Mouse (Mus musculus): ENCODE measurements at regions not wholly inside any gene's neighbourhood (a gene's known extent, or its start where the extent isn't known, plus 50 kb on each side); places are given as distances from the start of the nearest gene placed in this dataset.

- Histone ChIP-seq H3K27me3 (no peaks in the 10 kb centered on the region), H3K4me2 (no peak overlapping the region), H3K36me3 (no peaks in the 10 kb centered on the region), H3K4me3 (replicated peaks) (no peak overlapping the region), H3K27ac (no peak overlapping the region), H3K4me1 (replicated peaks) (no peaks in the 10 kb centered on the region), H3K9ac (no peak overlapping the region), H3K9me3 (replicated peaks) (no peaks in the 10 kb centered on the region)
- no peak for ATAC-seq (ENCODE audit: low read depth)
- DNase-seq: no peak
- 45% methylated on average over 4 of the region's 4 CpGs for WGBS (ENCODE audit: insufficient replicate concordance)
Measured at GRCm38 (mm10) chr1:61277170-61277710, 299.5 kb downstream of the Icos start.

DNA sequence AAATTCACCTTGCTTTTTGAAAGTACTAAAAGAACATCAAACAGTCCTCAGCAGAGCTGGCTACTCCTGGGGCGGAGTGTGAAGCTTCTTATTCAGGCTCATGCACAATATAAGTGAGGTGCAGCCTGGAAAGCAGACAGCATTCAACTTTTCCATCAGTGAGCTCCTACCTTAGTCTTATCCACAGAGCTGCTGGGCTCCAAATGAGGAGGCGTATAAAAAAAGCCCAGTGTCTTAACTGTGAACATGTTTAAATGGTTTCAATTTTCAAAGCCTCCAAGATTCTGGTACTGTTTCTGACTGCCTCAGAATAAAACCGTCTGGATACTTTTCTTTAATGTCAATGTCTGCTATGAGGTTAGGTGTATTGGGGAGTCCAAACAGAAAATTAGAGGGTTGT is 310.5 kb downstream of the Icos start:
- no peaks in the 10 kb centered on the region for H3K4me1 ChIP-seq (replicated peaks)
- ATAC-seq (ENCODE audit: low read depth): no peak
- no peak overlapping the region for H3K4me2 ChIP-seq
- no peak overlapping the region for H3K4me3 ChIP-seq (replicated peaks)
- H3K27me3 ChIP-seq: no peaks in the 10 kb centered on the region
- H3K9ac ChIP-seq: no peak overlapping the region
- no peak for DNase-seq
- H3K27ac ChIP-seq: no peak overlapping the region
- no peaks in the 10 kb centered on the region for H3K36me3 ChIP-seq
- no peaks in the 10 kb centered on the region for H3K9me3 ChIP-seq (replicated peaks)
- WGBS (ENCODE audit: insufficient replicate concordance): 72% methylated on average over 3 of the region's 3 CpGs

GRCm38 (mm10) chr1:61288946-61289345 is 311.2 kb downstream of the Icos start:
- no peak overlapping the region for H3K4me2 ChIP-seq
- no peaks in the 10 kb centered on the region for H3K4me1 ChIP-seq (replicated peaks)
- no peaks in the 10 kb centered on the region for H3K36me3 ChIP-seq
- no peak overlapping the region for H3K4me3 ChIP-seq (replicated peaks)
- no peak for ATAC-seq (ENCODE audit: low read depth)
- H3K9me3 ChIP-seq (replicated peaks): no peaks in the 10 kb centered on the region
- H3K9ac ChIP-seq: no peak overlapping the region
- H3K27me3 ChIP-seq: no peaks in the 10 kb centered on the region
- no peak for DNase-seq
- H3K27ac ChIP-seq: no peak overlapping the region
- WGBS (ENCODE audit: insufficient replicate concordance): 74% methylated on average over 6 of the region's 6 CpGs

GRCm38 (mm10) chr1:61289552-61289951 is 311.8 kb downstream of the Icos start:
- WGBS (ENCODE audit: insufficient replicate concordance): 58% methylated on average over 4 of the region's 4 CpGs
- H3K27ac ChIP-seq: no peak overlapping the region
- DNase-seq (no peak), ATAC-seq (ENCODE audit: low read depth) (no peak)
- no peaks in the 10 kb centered on the region for H3K4me1 ChIP-seq (replicated peaks)
- H3K4me3 ChIP-seq (replicated peaks): no peak overlapping the region
- no peak overlapping the region for H3K4me2 ChIP-seq
- no peak overlapping the region for H3K9ac ChIP-seq
- no peaks in the 10 kb centered on the region for H3K9me3 ChIP-seq (replicated peaks)
- no peaks in the 10 kb centered on the region for H3K27me3 ChIP-seq
- no peaks in the 10 kb centered on the region for H3K36me3 ChIP-seq

- no peaks in the 10 kb centered on the region for H3K27me3 ChIP-seq
- H3K36me3 ChIP-seq: no peaks in the 10 kb centered on the region
- H3K4me3 ChIP-seq (replicated peaks): no peak overlapping the region
- H3K9me3 ChIP-seq (replicated peaks): no peaks in the 10 kb centered on the region
- no peaks in the 10 kb centered on the region for H3K4me1 ChIP-seq (replicated peaks)
- H3K27ac ChIP-seq: no peak overlapping the region
- ATAC-seq (ENCODE audit: low read depth) (no peak), DNase-seq (no peak)
- H3K4me2 ChIP-seq: no peak overlapping the region
- no peak overlapping the region for H3K9ac ChIP-seq
- 34% methylated on average over 5 of the region's 5 CpGs for WGBS (ENCODE audit: insufficient replicate concordance)
Measured at GRCm38 (mm10) chr1:61293106-61293505, 315.4 kb downstream of the Icos start.

GRCm38 (mm10) chr1:61295219-61295618 is 317.5 kb downstream of the Icos start:
- Histone ChIP-seq H3K4me3 (replicated peaks) (no peak overlapping the region), H3K4me2 (no peak overlapping the region), H3K36me3 (no peaks in the 10 kb centered on the region), H3K27ac (no peak overlapping the region), H3K9ac (no peak overlapping the region), H3K27me3 (no peaks in the 10 kb centered on the region), H3K9me3 (replicated peaks) (no peaks in the 10 kb centered on the region), H3K4me1 (replicated peaks) (no peaks in the 10 kb centered on the region)
- no peak for ATAC-seq (ENCODE audit: low read depth)
- WGBS (ENCODE audit: insufficient replicate concordance): 65% methylated on average over 3 of the region's 3 CpGs
- no peak for DNase-seq

GRCm38 (mm10) chr1:61296831-61297230 is 319.1 kb downstream of the Icos start:
- Histone ChIP-seq H3K27me3 (no peaks in the 10 kb centered on the region), H3K9me3 (replicated peaks) (no peaks in the 10 kb centered on the region), H3K4me1 (replicated peaks) (no peaks in the 10 kb centered on the region), H3K36me3 (no peaks in the 10 kb centered on the region), H3K4me2 (no peak overlapping the region), H3K27ac (no peak overlapping the region), H3K4me3 (replicated peaks) (no peak overlapping the region), H3K9ac (no peak overlapping the region)
- ATAC-seq (ENCODE audit: low read depth) (no peak), DNase-seq (no peak)
- WGBS (ENCODE audit: insufficient replicate concordance): 52% methylated on average over 4 of the region's 4 CpGs

DNA sequence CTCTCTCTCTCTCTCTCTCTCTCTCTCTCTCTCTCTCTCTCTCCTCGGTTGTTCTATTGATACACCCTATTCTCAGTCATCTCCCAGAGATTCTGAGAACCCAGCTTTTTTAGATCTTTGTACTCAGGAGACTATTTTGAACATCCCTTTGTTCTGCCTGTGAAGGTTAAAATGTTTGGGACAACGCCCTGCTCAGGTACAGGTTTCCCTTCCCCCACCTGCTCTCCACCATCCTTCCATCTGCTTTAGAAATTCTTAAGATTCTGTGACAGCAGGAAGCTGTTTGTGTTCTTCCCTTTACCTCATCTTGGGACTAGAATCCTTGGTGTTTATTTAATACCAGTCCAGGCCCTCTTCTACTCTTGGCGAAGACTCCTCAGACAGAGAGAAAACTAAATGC is 319.6 kb downstream of the Icos start:
- ATAC-seq (ENCODE audit: low read depth) (no peak), DNase-seq (no peak)
- no peaks in the 10 kb centered on the region for H3K36me3 ChIP-seq
- no peak overlapping the region for H3K4me3 ChIP-seq (replicated peaks)
- WGBS (ENCODE audit: insufficient replicate concordance): 68% methylated on average over 3 of the region's 3 CpGs
- H3K9ac ChIP-seq: no peak overlapping the region
- no peaks in the 10 kb centered on the region for H3K4me1 ChIP-seq (replicated peaks)
- H3K9me3 ChIP-seq (replicated peaks): no peaks in the 10 kb centered on the region
- H3K27ac ChIP-seq: no peak overlapping the region
- H3K4me2 ChIP-seq: no peak overlapping the region
- no peaks in the 10 kb centered on the region for H3K27me3 ChIP-seq

GRCm38 (mm10) chr1:61298064-61298463 is 320.3 kb downstream of the Icos start:
- no peak overlapping the region for H3K27ac ChIP-seq
- H3K27me3 ChIP-seq: no peaks in the 10 kb centered on the region
- H3K4me3 ChIP-seq (replicated peaks): no peak overlapping the region
- DNase-seq (no peak), ATAC-seq (ENCODE audit: low read depth) (no peak)
- no peaks in the 10 kb centered on the region for H3K36me3 ChIP-seq
- H3K4me1 ChIP-seq (replicated peaks): no peaks in the 10 kb centered on the region
- H3K9ac ChIP-seq: no peak overlapping the region
- WGBS (ENCODE audit: insufficient replicate concordance): 30% methylated on average over 3 of the region's 3 CpGs
- no peaks in the 10 kb centered on the region for H3K9me3 ChIP-seq (replicated peaks)
- no peak overlapping the region for H3K4me2 ChIP-seq

GRCm38 (mm10) chr1:61298779-61299178 is 321.1 kb downstream of the Icos start:
- no peaks in the 10 kb centered on the region for H3K36me3 ChIP-seq
- DNase-seq (no peak), ATAC-seq (ENCODE audit: low read depth) (no peak)
- no peak overlapping the region for H3K27ac ChIP-seq
- no peaks in the 10 kb centered on the region for H3K27me3 ChIP-seq
- H3K4me2 ChIP-seq: no peak overlapping the region
- no peak overlapping the region for H3K9ac ChIP-seq
- H3K4me3 ChIP-seq (replicated peaks): no peak overlapping the region
- WGBS (ENCODE audit: insufficient replicate concordance): 71% methylated on average over 6 of the region's 6 CpGs
- no peaks in the 10 kb centered on the region for H3K9me3 ChIP-seq (replicated peaks)
- no peaks in the 10 kb centered on the region for H3K4me1 ChIP-seq (replicated peaks)

DNA sequence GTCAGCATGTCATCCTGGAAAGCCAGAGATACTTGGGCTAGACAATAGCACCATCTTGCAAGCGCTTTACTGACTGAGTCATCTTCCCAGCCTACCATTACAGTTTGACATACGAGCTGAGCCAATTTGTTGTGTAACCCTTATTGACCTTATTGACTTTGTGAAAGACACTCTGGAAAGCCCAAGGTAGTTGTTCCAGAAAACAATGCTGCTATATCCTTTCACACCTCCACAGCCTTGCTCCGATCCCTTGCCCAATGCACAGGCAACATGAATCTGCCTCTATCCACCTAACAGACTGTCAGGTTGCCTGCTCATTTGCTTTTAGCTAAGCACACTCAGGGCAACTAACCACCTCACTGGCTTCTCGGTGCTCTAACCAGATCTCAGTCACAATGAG is 322.8 kb downstream of the Icos start:
- Histone ChIP-seq H3K4me2 (no peak overlapping the region), H3K4me1 (replicated peaks) (no peaks in the 10 kb centered on the region), H3K4me3 (replicated peaks) (no peak overlapping the region), H3K36me3 (no peaks in the 10 kb centered on the region), H3K9me3 (replicated peaks) (no peaks in the 10 kb centered on the region), H3K27ac (no peak overlapping the region), H3K27me3 (no peaks in the 10 kb centered on the region), H3K9ac (no peak overlapping the region)
- DNase-seq: no peak
- no peak for ATAC-seq (ENCODE audit: low read depth)
- 57% methylated on average over 4 of the region's 4 CpGs for WGBS (ENCODE audit: insufficient replicate concordance)

DNA sequence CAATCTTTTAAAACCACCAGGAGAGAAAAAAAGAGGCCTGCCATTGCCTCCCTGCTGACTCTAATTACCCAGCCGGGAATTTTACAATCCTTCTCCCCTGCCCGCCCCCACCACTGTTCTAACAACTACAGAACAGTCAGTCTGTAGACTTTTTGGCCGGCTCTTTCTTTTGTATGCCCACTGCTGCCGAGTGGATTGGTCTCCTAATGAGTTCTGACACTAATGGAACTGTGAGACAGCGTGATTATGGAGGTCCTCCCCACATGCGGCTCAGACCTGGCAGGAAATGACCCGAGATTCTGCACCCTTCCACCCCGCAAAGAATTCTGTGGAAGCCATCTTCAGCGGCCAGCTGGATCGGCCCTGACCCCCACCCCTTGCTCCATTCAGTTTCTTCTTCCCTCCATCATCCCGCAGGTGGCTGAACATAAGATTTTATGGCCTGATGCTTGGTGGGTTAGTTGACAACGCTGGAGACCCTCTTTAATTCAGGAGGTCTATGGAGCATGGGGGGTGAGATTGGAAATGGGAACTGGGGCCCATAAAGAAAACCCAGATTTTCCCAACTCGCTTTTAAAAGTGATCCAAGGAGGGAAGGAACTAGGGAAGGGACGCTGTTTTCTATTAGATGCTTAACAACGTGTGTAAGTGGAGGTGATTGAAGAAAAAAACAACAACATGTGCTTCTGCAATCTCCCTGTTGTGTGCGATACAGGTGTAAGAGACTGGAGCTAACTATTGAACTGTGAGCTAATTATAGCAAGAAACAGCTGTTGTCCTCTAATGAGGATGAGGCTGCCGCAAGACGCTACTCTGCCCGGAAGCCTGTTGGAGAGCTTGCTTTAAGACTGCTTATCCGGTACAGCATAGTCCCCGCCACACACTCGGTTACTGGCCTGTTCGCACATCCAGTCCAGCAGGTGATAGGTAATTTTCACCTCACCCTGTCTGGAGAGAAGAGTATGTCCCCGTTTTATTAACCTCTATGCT is 323.6 kb downstream of the Icos start:
- no peaks in the 10 kb centered on the region for H3K4me1 ChIP-seq (replicated peaks)
- H3K9me3 ChIP-seq (replicated peaks): no peaks in the 10 kb centered on the region
- no peak overlapping the region for H3K4me2 ChIP-seq
- H3K27me3 ChIP-seq: no peaks in the 10 kb centered on the region
- H3K27ac ChIP-seq: no peak overlapping the region
- no peak for ATAC-seq (ENCODE audit: low read depth)
- 58% methylated on average over 24 of the region's 24 CpGs for WGBS (ENCODE audit: insufficient replicate concordance)
- H3K36me3 ChIP-seq: no peaks in the 10 kb centered on the region
- H3K4me3 ChIP-seq (replicated peaks): no peak overlapping the region
- H3K9ac ChIP-seq: no peak overlapping the region
- no peak for DNase-seq
